In genomic region chr5:27408854-27409253, GRCm38 (mm10) we compare ENCODE assay signal across 19 mouse cellular contexts.
A peak's percentile ranks its signal among the peaks of the same experiment; 100 is the strongest.
DNase-seq lines count a peak whose midpoint lies in the region; ATAC-seq lines count a peak whose summit lies in the region.
"Had no signal": no experiment of that assay in that cellular context is flagged by ENCODE, and none has a peak within 500 bp of the region (broad histone marks: within the 10 kb centered on the region; RNA-seq: fewer than 3 reads in every experiment).

No protein-coding gene starts in this region.

- H3K9me3 ChIP-seq in hindbrain, embryonic 15.5 days: no peaks in the 10 kb centered on the region
- H3K9me3 ChIP-seq in hindbrain, embryonic 11.5 days (ENCODE audit: control insufficient read depth, low read length): no peaks in the 10 kb centered on the region
- H3K9me3 ChIP-seq: embryonic facial prominence, embryonic 13.5 days; forebrain, embryonic 12.5 days; heart, embryonic 10.5 days had no signal

- no peak overlapping the region for H3K4me2 ChIP-seq in hindbrain, embryonic 15.5 days
- H3K4me2 ChIP-seq in hindbrain, embryonic 11.5 days (replicated peaks; ENCODE audit: low read depth, low read length): no peak overlapping the region
- H3K4me2 ChIP-seq: embryonic facial prominence, embryonic 13.5 days; forebrain, embryonic 12.5 days had no signal

- H3K36me3 ChIP-seq in hindbrain, embryonic 15.5 days: no peaks in the 10 kb centered on the region
- no peaks in the 10 kb centered on the region for H3K36me3 ChIP-seq in hindbrain, embryonic 11.5 days (ENCODE audit: control insufficient read depth, insufficient read depth, low read length)
- H3K36me3 ChIP-seq: embryonic facial prominence, embryonic 13.5 days; forebrain, embryonic 12.5 days; heart, embryonic 10.5 days had no signal

- ATAC-seq in hindbrain, embryonic 15.5 days (ENCODE audit: low FRiP score, low read depth): 0 out of 2 replicates have a peak, but pooled peaks have one; percentile 38
- no peak for ATAC-seq in hindbrain, embryonic 11.5 days (ENCODE audit: low FRiP score)
- ATAC-seq: forebrain, embryonic 16.5 days; inflammation-experienced regulatory T-cells, adult 6 months; intestine, postnatal 0 days had no signal

- peak; percentile 43 for DNase-seq in cerebellum, adult 11-12 months
- no peak for DNase-seq in cerebellum, adult 11 months
- no peak for DNase-seq in hindbrain, embryonic 11.5 days (ENCODE audit: low spot score)
- peak; percentile 16 for DNase-seq in left cerebral cortex, postnatal 4 days
- DNase-seq in left cerebral cortex, postnatal 25 days (ENCODE audit: low spot score in 2 of 2): no peak
- peak; percentile 77 for DNase-seq in brain, adult 2 months (ENCODE audit: low read depth, low spot score)
- DNase-seq in right cerebral cortex, postnatal 36 days (ENCODE audit: low spot score in 2 of 2): no peak
- DNase-seq: adrenal gland, postnatal 10 days; gastrocnemius, postnatal 10 days; heart, adult 18-20 months; heart, postnatal 10 days; heart, postnatal 4 days had no signal

- H3K4me3 ChIP-seq in hindbrain, embryonic 15.5 days: no peak overlapping the region
- H3K4me3 ChIP-seq in hindbrain, embryonic 11.5 days (ENCODE audit: low read depth, low read length): no peak overlapping the region
- H3K4me3 ChIP-seq: embryonic facial prominence, embryonic 13.5 days; forebrain, embryonic 12.5 days; heart, embryonic 10.5 days had no signal

- intact Hi-C loops in left cerebral cortex, postnatal 4 days (cut with DNase I): no loop called here
- intact Hi-C loops in left cerebral cortex, postnatal 25 days (cut with DNase I): no loop called here

- 66% methylated on average over 7 of the region's 7 CpGs for WGBS in hindbrain, embryonic 15.5 days
- 82% methylated on average over 7 of the region's 7 CpGs for WGBS in hindbrain, embryonic 11.5 days

- no peaks in the 10 kb centered on the region for H3K27me3 ChIP-seq in hindbrain, embryonic 15.5 days
- no peaks in the 10 kb centered on the region for H3K27me3 ChIP-seq in hindbrain, embryonic 11.5 days (ENCODE audit: control insufficient read depth, insufficient read depth, low read length)
- H3K27me3 ChIP-seq: embryonic facial prominence, embryonic 13.5 days; forebrain, embryonic 12.5 days had no signal

- H3K4me1 ChIP-seq in hindbrain, embryonic 15.5 days (replicated peaks): peaks cover 6% of the 10 kb centered on the region; the same call in 1 of the 2 replicates
- H3K4me1 ChIP-seq in hindbrain, embryonic 11.5 days (replicated peaks; ENCODE audit: control insufficient read depth, insufficient read depth, low read length): no peaks in the 10 kb centered on the region
- H3K4me1 ChIP-seq: embryonic facial prominence, embryonic 13.5 days; forebrain, embryonic 12.5 days; heart, embryonic 10.5 days had no signal

- H3K27ac ChIP-seq in hindbrain, embryonic 15.5 days (replicated peaks): 0 out of 2 replicates have a peak overlapping the region, but pooled peaks have one; percentile 8
- H3K27ac ChIP-seq in hindbrain, embryonic 11.5 days (ENCODE audit: low read depth, low read length): no peak overlapping the region
- H3K27ac ChIP-seq: embryonic facial prominence, embryonic 13.5 days; forebrain, embryonic 12.5 days; heart, embryonic 10.5 days had no signal

- H3K9ac ChIP-seq in hindbrain, embryonic 15.5 days: no peak overlapping the region
- H3K9ac ChIP-seq in hindbrain, embryonic 11.5 days (ENCODE audit: low read depth, low read length): no peak overlapping the region
- H3K9ac ChIP-seq: embryonic facial prominence, embryonic 13.5 days; forebrain, embryonic 12.5 days had no signal

Comparison
In these comparisons a context has a peak if more than half of its experiments do, and no peak if none do; other contexts are left out.
1. DNase-seq: peak in cerebellum, adult 11-12 months (single experiment), left cerebral cortex, postnatal 4 days (single experiment) and brain, adult 2 months (single experiment); none in cerebellum, adult 11 months (single experiment), hindbrain, embryonic 11.5 days (single experiment), left cerebral cortex, postnatal 25 days (0 of 2) and right cerebral cortex, postnatal 36 days (0 of 2).